Mouse (Mus musculus): Measurements from ENCODE around the gene Susd6. TPM values are rescaled to one million over a fixed set of nuclear protein-coding genes. Genes with fewer than 3 reads are reported as not detected.
A peak's percentile ranks its signal among the peaks of the same experiment; 100 is the strongest.
"Not testable (repeated sequence)": the region's sequence is repeated elsewhere in the genome, so short reads cannot be mapped to it uniquely, and the experiment has no call there.

Susd6 gene
- polyA plus RNA-seq, 1 experiment: 57.0 TPM

DNA sequence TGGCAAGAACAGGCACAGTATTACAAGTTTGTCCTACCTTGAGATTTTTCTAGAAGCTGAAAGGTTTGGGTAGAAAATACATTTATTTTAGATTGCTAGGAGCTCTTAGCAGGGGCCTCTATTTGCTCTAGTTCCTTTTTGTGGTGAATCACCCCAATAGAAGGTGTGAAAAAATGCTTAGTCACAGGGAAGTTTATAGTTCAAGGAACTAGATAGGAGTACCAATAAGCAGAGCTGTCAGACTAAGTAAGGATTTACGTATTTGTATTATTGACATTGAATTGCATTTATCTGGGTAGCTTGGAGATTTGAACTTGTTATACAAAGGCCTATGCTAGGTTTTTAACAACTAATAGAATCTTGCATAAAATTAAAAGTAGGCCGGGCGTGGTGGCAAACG lies 23.6 kb downstream of the Susd6 start:
- TF ChIP-seq POLR2A (IDR thresholded peaks at IDR 0.05; ENCODE audit: insufficient read depth, low read length) (no peak), CTCF (IDR thresholded peaks at IDR 0.05; ENCODE audit: low read depth, low read length) (no peak), EP300 (IDR thresholded peaks at IDR 0.05; ENCODE audit: insufficient read depth, low read depth, low read length) (no peak)

DNA sequence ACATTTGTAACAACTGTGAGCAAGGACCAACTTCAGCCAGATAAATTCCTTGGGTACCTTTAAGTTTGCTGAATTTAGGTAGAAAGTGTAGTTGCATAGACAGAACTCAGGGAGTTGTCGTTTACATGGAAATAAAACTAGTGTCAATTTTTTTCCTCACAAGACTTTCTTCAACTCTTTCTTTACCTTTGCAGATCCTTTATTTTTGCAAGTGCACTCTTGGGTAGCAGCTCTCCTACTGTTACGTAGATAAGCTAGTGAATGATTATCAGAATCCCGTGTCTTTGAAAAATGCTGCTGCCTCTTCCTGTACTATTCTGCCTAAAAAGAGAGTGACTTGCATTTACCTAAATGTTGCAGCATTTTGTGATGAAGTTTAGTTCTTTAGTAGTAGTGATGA lies 24.2 kb downstream of the Susd6 start:
- Histone ChIP-seq H3K9ac (ENCODE audit: low read depth, poor library complexity, severe bottlenecking) (no peak overlapping the region), H3K4me1 (ENCODE audit: control insufficient read depth, insufficient read depth, low read length) (peaks cover 4% of the 10 kb centered on the region), H3K9me3 (replicated peaks; ENCODE audit: control insufficient read depth, insufficient read depth, low read length, poor library complexity, severe bottlenecking) (no peaks in the 10 kb centered on the region), H3K27ac (ENCODE audit: insufficient read depth, low read length) (no peak overlapping the region), H3K4me3 (ENCODE audit: low read depth, low read length) (no peak overlapping the region), H3K27me3 (ENCODE audit: control insufficient read depth, insufficient read depth, low read length, poor library complexity, severe bottlenecking) (no peaks in the 10 kb centered on the region), H3K36me3 (ENCODE audit: control insufficient read depth, insufficient read depth, low read length, poor library complexity, severe bottlenecking) (no peaks in the 10 kb centered on the region; the same call in 1 of the 2 replicates)
- TF ChIP-seq CTCF (IDR thresholded peaks at IDR 0.05; ENCODE audit: low read depth, low read length): no peak
- TF ChIP-seq EP300 (IDR thresholded peaks at IDR 0.05; ENCODE audit: insufficient read depth, low read depth, low read length): no peak
- TF ChIP-seq POLR2A (IDR thresholded peaks at IDR 0.05; ENCODE audit: insufficient read depth, low read length): no peak

More for the DNA sequence above, 23.6 kb downstream of the Susd6 start:
- Histone ChIP-seq H3K27me3 (ENCODE audit: control insufficient read depth, insufficient read depth, low read length, poor library complexity, severe bottlenecking) (no peaks in the 10 kb centered on the region), H3K4me3 (ENCODE audit: low read depth, low read length) (no peak overlapping the region), H3K4me1 (ENCODE audit: control insufficient read depth, insufficient read depth, low read length) (peaks cover 4% of the 10 kb centered on the region), H3K27ac (ENCODE audit: insufficient read depth, low read length) (no peak overlapping the region), H3K9me3 (replicated peaks; ENCODE audit: control insufficient read depth, insufficient read depth, low read length, poor library complexity, severe bottlenecking) (no peaks in the 10 kb centered on the region), H3K36me3 (ENCODE audit: control insufficient read depth, insufficient read depth, low read length, poor library complexity, severe bottlenecking) (no peaks in the 10 kb centered on the region; the same call in 1 of the 2 replicates), H3K9ac (ENCODE audit: low read depth, poor library complexity, severe bottlenecking) (no peak overlapping the region)

DNA sequence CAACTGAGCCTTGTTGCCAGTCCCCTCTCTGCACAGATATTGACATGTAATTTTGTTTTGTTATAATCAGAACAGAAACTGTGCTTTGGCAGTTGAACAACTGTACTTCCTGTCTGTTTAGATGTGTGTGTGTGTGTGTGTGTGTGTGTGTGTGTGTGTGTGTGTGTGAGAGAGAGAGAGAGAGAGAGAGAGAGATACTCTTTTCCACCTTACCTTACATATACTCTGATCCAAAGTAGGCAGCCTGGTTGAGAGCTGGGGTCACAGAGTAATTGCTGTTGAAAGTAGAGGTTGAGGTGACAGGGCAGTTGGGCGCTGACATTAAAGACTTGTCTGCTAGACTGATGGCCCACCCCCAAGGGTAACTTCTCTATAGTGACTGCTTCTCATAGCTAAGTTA lies 25.0 kb downstream of the Susd6 start:
- H3K27me3 ChIP-seq (ENCODE audit: control insufficient read depth, insufficient read depth, low read length, poor library complexity, severe bottlenecking): no peaks in the 10 kb centered on the region
- no peak overlapping the region for H3K9ac ChIP-seq (ENCODE audit: low read depth, poor library complexity, severe bottlenecking)
- H3K9me3 ChIP-seq (replicated peaks; ENCODE audit: control insufficient read depth, insufficient read depth, low read length, poor library complexity, severe bottlenecking): no peaks in the 10 kb centered on the region
- H3K36me3 ChIP-seq (ENCODE audit: control insufficient read depth, insufficient read depth, low read length, poor library complexity, severe bottlenecking): no peaks in the 10 kb centered on the region; the same call in 1 of the 2 replicates
- TF ChIP-seq EP300 (IDR thresholded peaks at IDR 0.05; ENCODE audit: insufficient read depth, low read depth, low read length) (no peak), CTCF (IDR thresholded peaks at IDR 0.05; ENCODE audit: low read depth, low read length) (no peak), POLR2A (IDR thresholded peaks at IDR 0.05; ENCODE audit: insufficient read depth, low read length) (no peak)
- no peak overlapping the region for H3K27ac ChIP-seq (ENCODE audit: insufficient read depth, low read length)
- H3K4me1 ChIP-seq (ENCODE audit: control insufficient read depth, insufficient read depth, low read length): peaks cover 4% of the 10 kb centered on the region
- H3K4me3 ChIP-seq (ENCODE audit: low read depth, low read length): no peak overlapping the region

DNA sequence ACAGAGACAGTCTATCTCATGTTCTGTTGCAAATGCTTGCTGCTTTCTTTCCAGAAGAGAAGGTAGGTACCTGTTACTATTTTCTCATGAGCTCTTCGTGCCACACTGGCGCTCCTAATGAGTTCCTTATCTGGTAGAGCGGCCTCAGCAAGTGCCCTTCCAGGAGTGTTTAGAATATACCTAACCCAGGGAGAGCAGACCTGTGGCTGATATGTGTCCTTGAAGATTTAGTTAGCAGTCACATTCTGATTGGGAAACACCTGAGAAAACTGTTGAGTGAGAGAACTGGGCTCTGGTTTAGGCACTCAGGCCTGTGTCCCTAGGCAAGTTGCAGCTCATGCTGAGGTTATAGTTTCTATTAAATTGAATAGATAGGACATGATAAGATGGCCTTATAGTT lies 25.6 kb downstream of the Susd6 start:
- Histone ChIP-seq H3K9ac (ENCODE audit: low read depth, poor library complexity, severe bottlenecking) (no peak overlapping the region), H3K36me3 (ENCODE audit: control insufficient read depth, insufficient read depth, low read length, poor library complexity, severe bottlenecking) (no peaks in the 10 kb centered on the region; the same call in 1 of the 2 replicates), H3K9me3 (replicated peaks; ENCODE audit: control insufficient read depth, insufficient read depth, low read length, poor library complexity, severe bottlenecking) (no peaks in the 10 kb centered on the region), H3K4me1 (ENCODE audit: control insufficient read depth, insufficient read depth, low read length) (peaks cover 4% of the 10 kb centered on the region), H3K27me3 (ENCODE audit: control insufficient read depth, insufficient read depth, low read length, poor library complexity, severe bottlenecking) (no peaks in the 10 kb centered on the region), H3K27ac (ENCODE audit: insufficient read depth, low read length) (no peak overlapping the region), H3K4me3 (ENCODE audit: low read depth, low read length) (no peak overlapping the region)
- TF ChIP-seq POLR2A (IDR thresholded peaks at IDR 0.05; ENCODE audit: insufficient read depth, low read length) (no peak), EP300 (IDR thresholded peaks at IDR 0.05; ENCODE audit: insufficient read depth, low read depth, low read length) (no peak), CTCF (IDR thresholded peaks at IDR 0.05; ENCODE audit: low read depth, low read length) (no peak)

DNA sequence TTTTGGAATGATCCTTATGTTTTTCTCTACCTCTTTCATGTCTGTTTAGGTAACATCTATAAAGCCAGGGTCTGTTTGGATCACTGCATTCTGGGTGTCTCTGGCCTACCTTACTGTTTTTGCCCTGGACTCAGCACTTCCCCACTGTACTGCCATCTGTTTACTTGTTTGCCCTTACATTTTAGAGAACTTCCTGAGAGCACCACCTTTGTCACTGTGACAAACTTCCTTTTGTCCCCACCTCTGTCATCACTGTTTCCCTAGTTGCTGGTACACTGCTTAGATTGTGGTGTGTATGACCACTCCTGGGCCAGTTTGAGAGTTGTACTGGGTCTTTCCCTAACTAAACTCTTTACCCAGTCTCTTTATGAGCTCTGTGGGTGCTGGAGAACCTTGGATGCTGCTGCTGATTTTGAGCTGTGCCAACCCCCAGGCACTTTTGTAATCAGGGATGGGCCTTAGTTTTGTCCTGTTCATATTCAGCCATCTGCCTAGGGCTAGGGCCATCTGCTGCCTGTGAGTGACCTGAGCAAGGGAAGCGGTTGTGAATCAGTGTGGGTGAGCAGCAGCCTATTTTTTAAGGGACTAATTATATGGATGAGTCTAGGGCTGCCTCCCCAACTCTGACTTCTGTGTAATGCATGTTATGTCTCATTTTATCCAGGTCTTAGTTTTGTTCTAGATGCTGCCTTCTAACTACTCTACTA lies 26.2 kb downstream of the Susd6 start:
- no peaks in the 10 kb centered on the region for H3K27me3 ChIP-seq (ENCODE audit: control insufficient read depth, insufficient read depth, low read length, poor library complexity, severe bottlenecking)
- peaks cover 4% of the 10 kb centered on the region for H3K4me1 ChIP-seq (ENCODE audit: control insufficient read depth, insufficient read depth, low read length)
- TF ChIP-seq EP300 (IDR thresholded peaks at IDR 0.05; ENCODE audit: insufficient read depth, low read depth, low read length) (0 out of 2 replicates have a peak, but pooled peaks have one; percentile 14), POLR2A (IDR thresholded peaks at IDR 0.05; ENCODE audit: insufficient read depth, low read length) (no peak)
- H3K36me3 ChIP-seq (ENCODE audit: control insufficient read depth, insufficient read depth, low read length, poor library complexity, severe bottlenecking): no peaks in the 10 kb centered on the region; the same call in 1 of the 2 replicates
- H3K4me3 ChIP-seq (ENCODE audit: low read depth, low read length): no peak overlapping the region
- no peak overlapping the region for H3K9ac ChIP-seq (ENCODE audit: low read depth, poor library complexity, severe bottlenecking)
- no peaks in the 10 kb centered on the region for H3K9me3 ChIP-seq (replicated peaks; ENCODE audit: control insufficient read depth, insufficient read depth, low read length, poor library complexity, severe bottlenecking)
- H3K27ac ChIP-seq (ENCODE audit: insufficient read depth, low read length): no peak overlapping the region

DNA sequence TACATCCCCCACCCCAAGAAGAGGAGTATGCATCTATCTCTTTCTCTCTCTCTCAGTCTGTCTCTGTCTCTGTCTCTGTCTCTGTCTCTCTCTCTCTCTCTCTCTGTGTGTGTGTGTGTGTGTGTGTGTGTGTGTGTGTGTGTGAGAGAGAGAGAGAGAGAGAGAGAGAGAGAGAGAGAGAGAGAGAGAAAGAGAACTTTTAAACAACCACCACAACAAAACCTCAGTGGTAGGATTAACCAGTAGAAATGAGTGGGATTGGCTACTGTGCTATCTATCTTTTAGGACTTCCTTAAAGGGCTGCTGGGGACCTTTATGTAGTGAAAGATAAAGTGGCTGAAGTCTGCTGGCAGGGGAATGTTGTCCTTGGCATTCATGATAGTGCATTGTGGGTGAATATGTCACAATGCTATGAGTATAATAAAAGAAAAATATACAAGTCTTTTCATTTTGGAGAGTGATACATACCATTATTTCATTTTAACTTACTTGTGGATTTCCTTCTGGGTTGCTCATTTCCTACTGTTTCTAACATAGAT lies 27.5 kb downstream of the Susd6 start:
- H3K27me3 ChIP-seq (ENCODE audit: control insufficient read depth, insufficient read depth, low read length, poor library complexity, severe bottlenecking): no peaks in the 10 kb centered on the region
- no peak overlapping the region for H3K27ac ChIP-seq (ENCODE audit: insufficient read depth, low read length)
- no peaks in the 10 kb centered on the region for H3K9me3 ChIP-seq (replicated peaks; ENCODE audit: control insufficient read depth, insufficient read depth, low read length, poor library complexity, severe bottlenecking)
- no peak overlapping the region for H3K9ac ChIP-seq (ENCODE audit: low read depth, poor library complexity, severe bottlenecking)
- no peaks in the 10 kb centered on the region; the same call in 1 of the 2 replicates for H3K36me3 ChIP-seq (ENCODE audit: control insufficient read depth, insufficient read depth, low read length, poor library complexity, severe bottlenecking)
- H3K4me3 ChIP-seq (ENCODE audit: low read depth, low read length): no peak overlapping the region
- peaks cover 4% of the 10 kb centered on the region for H3K4me1 ChIP-seq (ENCODE audit: control insufficient read depth, insufficient read depth, low read length)
- TF ChIP-seq EP300 (IDR thresholded peaks at IDR 0.05; ENCODE audit: insufficient read depth, low read depth, low read length) (no peak), CTCF (IDR thresholded peaks at IDR 0.05; ENCODE audit: low read depth, low read length) (no peak), POLR2A (IDR thresholded peaks at IDR 0.05; ENCODE audit: insufficient read depth, low read length) (no peak)

DNA sequence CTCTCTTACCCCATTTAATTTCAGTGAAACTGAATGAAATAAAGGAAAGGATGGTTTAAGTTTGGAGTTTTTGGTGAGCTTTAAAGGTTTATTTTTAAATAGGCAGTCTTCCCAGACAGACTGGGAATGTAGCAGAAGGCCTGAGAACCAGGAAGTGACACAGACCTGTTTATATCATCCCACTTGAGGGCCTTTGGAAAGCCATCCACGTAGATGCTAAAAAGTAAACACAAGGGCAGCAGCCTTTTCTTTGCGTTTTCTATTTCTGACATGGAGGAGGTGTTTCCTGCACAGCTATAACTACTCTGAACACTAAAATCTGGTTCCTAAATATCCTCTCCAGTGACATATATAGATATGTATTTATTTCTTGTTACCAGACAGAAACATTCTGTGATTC lies 28.7 kb downstream of the Susd6 start:
- H3K4me3 ChIP-seq (ENCODE audit: low read depth, low read length); H3K36me3 ChIP-seq (ENCODE audit: control insufficient read depth, insufficient read depth, low read length, poor library complexity, severe bottlenecking); H3K9ac ChIP-seq (ENCODE audit: low read depth, poor library complexity, severe bottlenecking); H3K4me1 ChIP-seq (ENCODE audit: control insufficient read depth, insufficient read depth, low read length); H3K27ac ChIP-seq (ENCODE audit: insufficient read depth, low read length); H3K9me3 ChIP-seq (replicated peaks; ENCODE audit: control insufficient read depth, insufficient read depth, low read length, poor library complexity, severe bottlenecking); H3K27me3 ChIP-seq (ENCODE audit: control insufficient read depth, insufficient read depth, low read length, poor library complexity, severe bottlenecking): not testable (repeated sequence)

All from ES-Bruce4 (cell line).